Mouse (Mus musculus): ENCODE data around the gene Gata3. TPM values are rescaled to one million over a fixed set of nuclear protein-coding genes. Genes with fewer than 3 reads are reported as not detected.

Gene Gata3
- polyA plus RNA-seq, 1 experiment from 2014 or later, result 54.0 TPM

GRCm38 (mm10) chr2:9896097-9896770 is 6.4 kb upstream of the Gata3 start:
- peaks cover 9% of the 10 kb centered on the region for H3K4me1 ChIP-seq
- no peak overlapping the region for H3K27ac ChIP-seq (replicated peaks)
- H3K9ac ChIP-seq, result no peak overlapping the region
- H3K9me3 ChIP-seq (replicated peaks), result no peaks in the 10 kb centered on the region
- peak overlapping the region; percentile 40 for H3K4me2 ChIP-seq (replicated peaks)
- H3K4me3 ChIP-seq (replicated peaks), result peak overlapping the region; percentile 18; the same call in 1 of the 2 replicates
- ATAC-seq (ENCODE audit: insufficient number of reproducible peaks, low FRiP score, low TSS enrichment, low read depth), result no peak; the same call in 1 of the 2 replicates
- H3K36me3 ChIP-seq, result no peaks in the 10 kb centered on the region
- 2% methylated on average over 22 of the region's 22 CpGs for WGBS
- peaks cover 87% of the 10 kb centered on the region for H3K27me3 ChIP-seq

GRCm38 (mm10) chr2:9894836-9895593 is 5.2 kb upstream of the Gata3 start:
- peaks cover 93% of the 10 kb centered on the region for H3K27me3 ChIP-seq
- no peak overlapping the region for H3K4me3 ChIP-seq (replicated peaks)
- no peak overlapping the region for H3K4me2 ChIP-seq (replicated peaks)
- no peak for ATAC-seq (ENCODE audit: insufficient number of reproducible peaks, low FRiP score, low TSS enrichment, low read depth)
- H3K9me3 ChIP-seq (replicated peaks), result no peaks in the 10 kb centered on the region
- no peaks in the 10 kb centered on the region for H3K36me3 ChIP-seq
- H3K4me1 ChIP-seq, result peaks cover 9% of the 10 kb centered on the region
- WGBS, result 4% methylated on average over 19 of the region's 19 CpGs
- H3K9ac ChIP-seq, result no peak overlapping the region
- no peak overlapping the region for H3K27ac ChIP-seq (replicated peaks)

GRCm38 (mm10) chr2:9893272-9893953 is 3.6 kb upstream of the Gata3 start:
- no peaks in the 10 kb centered on the region for H3K36me3 ChIP-seq
- no peaks in the 10 kb centered on the region for H3K9me3 ChIP-seq (replicated peaks)
- no peak overlapping the region for H3K9ac ChIP-seq
- peaks cover 90% of the 10 kb centered on the region for H3K27me3 ChIP-seq
- no peak overlapping the region for H3K4me2 ChIP-seq (replicated peaks)
- no peak for ATAC-seq (ENCODE audit: insufficient number of reproducible peaks, low FRiP score, low TSS enrichment, low read depth)
- H3K27ac ChIP-seq (replicated peaks), result no peak overlapping the region
- no peak overlapping the region for H3K4me3 ChIP-seq (replicated peaks)
- H3K4me1 ChIP-seq, result peaks cover 20% of the 10 kb centered on the region
- 9% methylated on average over 6 of the region's 6 CpGs for WGBS

- Histone ChIP-seq H3K9ac (no peak overlapping the region), H3K4me2 (replicated peaks) (no peak overlapping the region), H3K27me3 (peaks cover 89% of the 10 kb centered on the region), H3K9me3 (replicated peaks) (no peaks in the 10 kb centered on the region), H3K27ac (replicated peaks) (no peak overlapping the region), H3K4me3 (replicated peaks) (no peak overlapping the region), H3K4me1 (peaks cover 20% of the 10 kb centered on the region), H3K36me3 (no peaks in the 10 kb centered on the region)
- 11% methylated on average over 7 of the region's 7 CpGs for WGBS
- no peak for ATAC-seq (ENCODE audit: insufficient number of reproducible peaks, low FRiP score, low TSS enrichment, low read depth)
Measured at GRCm38 (mm10) chr2:9892541-9892940, 2.7 kb upstream of the Gata3 start.

GRCm38 (mm10) chr2:9890906-9891305 is 1.1 kb upstream of the Gata3 start:
- Histone ChIP-seq H3K36me3 (no peaks in the 10 kb centered on the region), H3K4me2 (replicated peaks) (no peak overlapping the region), H3K27me3 (peaks cover 89% of the 10 kb centered on the region), H3K27ac (replicated peaks) (no peak overlapping the region), H3K9me3 (replicated peaks) (no peaks in the 10 kb centered on the region), H3K4me1 (peaks cover 16% of the 10 kb centered on the region), H3K4me3 (replicated peaks) (no peak overlapping the region), H3K9ac (no peak overlapping the region)
- 7% methylated on average over 5 of the region's 5 CpGs for WGBS
- no peak for ATAC-seq (ENCODE audit: insufficient number of reproducible peaks, low FRiP score, low TSS enrichment, low read depth)

GRCm38 (mm10) chr2:9890251-9890650 is 417 bp upstream of the Gata3 start:
- ATAC-seq (ENCODE audit: insufficient number of reproducible peaks, low FRiP score, low TSS enrichment, low read depth), result no peak

GRCm38 (mm10) chr2:9888913-9889650 is 752 bp downstream of the Gata3 start, which contains the start of gene 9230102O04Rik:
TSS of gene 9230102O04Rik (minus strand) at chr2:9889540.
- H3K27me3 ChIP-seq, result peaks cover 89% of the 10 kb centered on the region
- no peaks in the 10 kb centered on the region for H3K36me3 ChIP-seq
- H3K4me1 ChIP-seq, result peaks cover 16% of the 10 kb centered on the region
- peak within 1 kb of the TSS; percentile 28 for H3K4me3 ChIP-seq (replicated peaks)
- WGBS, result under 1% methylated on average over 30 of the region's 30 CpGs
- H3K9ac ChIP-seq, result no peak within 1 kb of the TSS
- H3K9me3 ChIP-seq (replicated peaks), result no peaks in the 10 kb centered on the region
- ATAC-seq (ENCODE audit: insufficient number of reproducible peaks, low FRiP score, low TSS enrichment, low read depth), result no peak
- H3K4me2 ChIP-seq (replicated peaks), result peak within 1 kb of the TSS; percentile 47
- H3K27ac ChIP-seq (replicated peaks), result no peak within 1 kb of the TSS

More at GRCm38 (mm10) chr2:9890251-9890650, 417 bp upstream of the Gata3 start:
- H3K27me3 ChIP-seq, result peaks cover 89% of the 10 kb centered on the region
- H3K27ac ChIP-seq (replicated peaks), result no peak overlapping the region
- no peak overlapping the region for H3K4me2 ChIP-seq (replicated peaks)
- H3K4me1 ChIP-seq, result peaks cover 11% of the 10 kb centered on the region
- no peaks in the 10 kb centered on the region for H3K9me3 ChIP-seq (replicated peaks)
- H3K4me3 ChIP-seq (replicated peaks), result peak overlapping the region; percentile 28
- H3K9ac ChIP-seq, result no peak overlapping the region
- 8% methylated on average over 8 of the region's 8 CpGs for WGBS
- H3K36me3 ChIP-seq, result no peaks in the 10 kb centered on the region

- Histone ChIP-seq H3K27me3 (peaks cover 87% of the 10 kb centered on the region), H3K4me3 (replicated peaks) (no peak overlapping the region), H3K27ac (replicated peaks) (no peak overlapping the region), H3K36me3 (no peaks in the 10 kb centered on the region), H3K4me1 (peaks cover 30% of the 10 kb centered on the region), H3K4me2 (replicated peaks) (no peak overlapping the region), H3K9ac (no peak overlapping the region), H3K9me3 (replicated peaks) (no peaks in the 10 kb centered on the region)
- WGBS, result 2% methylated on average over 7 of the region's 7 CpGs
- ATAC-seq (ENCODE audit: insufficient number of reproducible peaks, low FRiP score, low TSS enrichment, low read depth), result no peak
Measured at GRCm38 (mm10) chr2:9887636-9888035, 2.2 kb downstream of the Gata3 start.

GRCm38 (mm10) chr2:9886921-9887610 is 2.8 kb downstream of the Gata3 start:
- no peaks in the 10 kb centered on the region for H3K36me3 ChIP-seq
- H3K27me3 ChIP-seq, result peaks cover 87% of the 10 kb centered on the region
- peaks cover 36% of the 10 kb centered on the region for H3K4me1 ChIP-seq
- H3K27ac ChIP-seq (replicated peaks), result no peak overlapping the region
- no peak overlapping the region for H3K9ac ChIP-seq
- 7% methylated on average over 7 of the region's 7 CpGs for WGBS
- no peak overlapping the region for H3K4me2 ChIP-seq (replicated peaks)
- ATAC-seq (ENCODE audit: insufficient number of reproducible peaks, low FRiP score, low TSS enrichment, low read depth), result no peak
- H3K4me3 ChIP-seq (replicated peaks), result no peak overlapping the region
- no peaks in the 10 kb centered on the region for H3K9me3 ChIP-seq (replicated peaks)

GRCm38 (mm10) chr2:9886031-9886430 is 3.8 kb downstream of the Gata3 start:
- peaks cover 46% of the 10 kb centered on the region for H3K4me1 ChIP-seq
- H3K27ac ChIP-seq (replicated peaks), result no peak overlapping the region
- 18% methylated on average over 3 of the region's 3 CpGs for WGBS
- H3K9me3 ChIP-seq (replicated peaks), result no peaks in the 10 kb centered on the region
- no peaks in the 10 kb centered on the region for H3K36me3 ChIP-seq
- no peak overlapping the region for H3K4me3 ChIP-seq (replicated peaks)
- no peak overlapping the region for H3K9ac ChIP-seq
- H3K27me3 ChIP-seq, result peaks cover 91% of the 10 kb centered on the region
- no peak for ATAC-seq (ENCODE audit: insufficient number of reproducible peaks, low FRiP score, low TSS enrichment, low read depth)
- no peak overlapping the region for H3K4me2 ChIP-seq (replicated peaks)
